Mouse (Mus musculus) ES-E14 (cell line): ENCODE measurements at regions not wholly inside any gene's neighbourhood (a gene's known extent, or its start where the extent isn't known, plus 50 kb on each side); places are given as distances from the start of the nearest gene placed in this dataset.

Source experiments
- DNase-seq: peaks from one replicate; pipeline ENCODE4 v3.0.0-alpha.2; 2013; ENCODE audit warnings: low read depth, low spot score
- H3K27ac ChIP-seq: 2 replicates; pipeline ENCODE4 v1.5.1; 2012; ENCODE audit warnings: low read depth, mild to moderate bottlenecking, low read length, moderate library complexity, mixed read lengths; ENCODE audit not compliant: poor library complexity, insufficient read depth, severe bottlenecking
- H3K36me3 ChIP-seq: 2 replicates; pipeline ENCODE4 v1.6.1; 2012; ENCODE audit warnings: mild to moderate bottlenecking, low read length, moderate library complexity, mixed read lengths; ENCODE audit not compliant: control insufficient read depth, poor library complexity, insufficient read depth, severe bottlenecking
- H3K4me1 ChIP-seq, 2 experiments: fragments of 150-350 bp in 1 of 2; sonication (generic) in 1 of 2; 2 replicates each; pipeline ENCODE4 v1.6.1; 2012; ENCODE audit warnings: low read length in 2 of 2, mild to moderate bottlenecking in 1 of 2, mixed read lengths in 1 of 2; ENCODE audit not compliant: control insufficient read depth in 2 of 2, insufficient read depth in 2 of 2, poor library complexity in 1 of 2
- H3K4me3 ChIP-seq, 2 experiments: fragments of 150-350 bp in 1 of 2; sonication (generic) in 1 of 2; 2 replicates each; pipeline ENCODE4 v1.5.1; 2012; ENCODE audit warnings: low read length in 2 of 2, low read depth in 1 of 2, mild to moderate bottlenecking in 1 of 2, mixed read lengths in 1 of 2; ENCODE audit not compliant: insufficient read depth in 1 of 2, poor library complexity in 1 of 2, severe bottlenecking in 1 of 2
- H3K9ac ChIP-seq: 2 replicates; pipeline ENCODE4 v1.6.1; 2012; ENCODE audit warnings: low read depth, mild to moderate bottlenecking, low read length, mixed read lengths; ENCODE audit not compliant: poor library complexity, insufficient read depth, severe bottlenecking
- H3K9me3 ChIP-seq: fragments of 150-350 bp; sonication (generic); 2 replicates; pipeline ENCODE4 v1.6.1; 2012; ENCODE audit warnings: low read depth, mild to moderate bottlenecking, low read length; ENCODE audit not compliant: control insufficient read depth, insufficient read depth
- CHD2 ChIP-seq: IDR thresholded peaks from 2 replicates; pipeline ENCODE4 v1.6.1; 2014; ENCODE audit warnings: mild to moderate bottlenecking, low read depth, low read length, inconsistent platforms
- HCFC1 ChIP-seq: IDR thresholded peaks from 2 replicates; pipeline ENCODE4 v1.6.1; 2012; ENCODE audit warnings: low read length, inconsistent platforms, borderline replicate concordance; ENCODE audit not compliant: insufficient read depth
- MAFK ChIP-seq: IDR thresholded peaks from 2 replicates; pipeline ENCODE4 v1.6.1; 2014; ENCODE audit warnings: mild to moderate bottlenecking, low read depth, low read length, inconsistent platforms; ENCODE audit not compliant: insufficient read depth
- ZC3H11A ChIP-seq: IDR thresholded peaks from 2 replicates; pipeline ENCODE4 v1.6.1; 2012; ENCODE audit warnings: low read depth, mild to moderate bottlenecking, inconsistent platforms, low read length, borderline replicate concordance
- ZNF384 ChIP-seq: IDR thresholded peaks from 2 replicates; pipeline ENCODE4 v1.6.1; 2012; ENCODE audit warnings: low read depth, low read length, inconsistent platforms
- in situ Hi-C, 2 experiments: fragments of 600-800 bp; cut with MboI; formaldehyde crosslinking; loops; one replicate each; pipeline ENCODE4 v1.15.1; 2025; ENCODE audit warnings: low sequenced_read_pairs in 2 of 2, inconsistent platforms in 1 of 2; ENCODE audit not compliant: unreplicated experiment in 2 of 2

- H3K9ac ChIP-seq = no peak overlapping the region
- no peaks in the 10 kb centered on the region for H3K9me3 ChIP-seq
- no peak overlapping the region for H3K4me3 ChIP-seq
- no peaks in the 10 kb centered on the region for H3K36me3 ChIP-seq
- in situ Hi-C loops = no loop called here
- H3K4me1 ChIP-seq = no peaks in the 10 kb centered on the region
- DNase-seq = no peak
- no peak overlapping the region for H3K27ac ChIP-seq
- TF ChIP-seq ZNF384 (no peak), CHD2 (no peak), HCFC1 (no peak), MAFK (no peak), ZC3H11A (no peak)
Observed at GRCm38 (mm10) chr4:103455458-103455857, 141.8 kb downstream of the Oma1 start.

- peak; percentile 40 for DNase-seq
Observed at GRCm38 (mm10) chr4:103466019-103466589, 152.5 kb downstream of the Oma1 start.

GRCm38 (mm10) chr4:103475596-103475995 lies 143.6 kb upstream of the Dab1 start:
- in situ Hi-C loops = no loop called here
- H3K4me3 ChIP-seq = no peak overlapping the region
- H3K9ac ChIP-seq = no peak overlapping the region
- H3K27ac ChIP-seq = no peak overlapping the region
- H3K9me3 ChIP-seq = no peaks in the 10 kb centered on the region
- no peak for DNase-seq
- no peaks in the 10 kb centered on the region for H3K36me3 ChIP-seq
- H3K4me1 ChIP-seq = no peaks in the 10 kb centered on the region
- no peak for TF ChIP-seq ZNF384
- no peak for TF ChIP-seq MAFK
- no peak for TF ChIP-seq CHD2
- no peak for TF ChIP-seq ZC3H11A
- no peak for TF ChIP-seq HCFC1

More at GRCm38 (mm10) chr4:103466019-103466589, 152.5 kb downstream of the Oma1 start:
- Histone ChIP-seq H3K36me3 (no peaks in the 10 kb centered on the region), H3K27ac (no peak overlapping the region), H3K4me1 (no peaks in the 10 kb centered on the region), H3K9ac (no peak overlapping the region), H3K9me3 (0 out of 2 replicates have a peak, but pooled peaks cover 2% of the 10 kb centered on the region), H3K4me3 (no peak overlapping the region)
- TF ChIP-seq MAFK (no peak), ZNF384 (no peak), ZC3H11A (no peak), HCFC1 (no peak), CHD2 (no peak)
- in situ Hi-C loops = no loop called here

DNA sequence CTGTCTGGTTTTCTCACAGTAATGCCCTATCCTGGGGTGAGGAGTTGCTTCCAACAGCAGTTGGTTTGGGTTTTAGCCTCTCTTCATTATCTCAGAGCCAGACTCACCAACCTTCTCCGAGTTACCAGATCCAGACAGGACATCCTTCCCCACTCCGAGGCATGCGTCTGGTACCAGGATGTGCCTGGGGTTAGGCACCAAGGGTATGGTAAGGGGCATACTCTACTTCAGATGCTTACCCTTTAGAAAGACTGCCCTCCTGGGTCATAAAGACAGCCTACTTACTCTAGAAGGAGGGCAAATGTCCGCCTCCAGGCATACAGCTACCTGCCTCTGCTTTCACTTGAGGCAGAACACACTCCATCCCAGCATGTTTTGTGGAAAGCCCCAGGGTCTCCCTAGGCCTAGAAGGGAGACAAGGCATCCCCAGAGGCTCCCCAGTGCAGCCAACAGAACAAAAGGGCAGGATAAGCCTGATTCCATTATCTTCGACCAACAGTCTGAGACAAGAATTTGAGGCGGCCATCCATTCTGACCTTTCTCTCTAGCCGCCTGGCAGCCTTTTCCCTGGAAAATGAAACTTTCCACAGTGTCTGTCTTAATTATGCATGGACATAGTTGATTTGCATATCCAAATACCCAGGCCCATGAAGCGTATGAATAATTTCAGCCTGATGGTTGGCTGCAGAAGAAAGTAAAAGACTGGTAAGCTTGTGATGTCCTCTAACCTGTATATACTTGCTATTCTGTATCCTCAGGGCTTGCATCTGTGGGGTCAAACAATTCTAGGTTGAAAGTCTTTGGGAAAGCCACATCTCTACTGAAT lies 132.8 kb upstream of the Dab1 start:
- H3K4me3 ChIP-seq = no peak overlapping the region
- H3K4me1 ChIP-seq = no peaks in the 10 kb centered on the region
- H3K36me3 ChIP-seq = no peaks in the 10 kb centered on the region
- DNase-seq = no peak
- H3K9ac ChIP-seq = no peak overlapping the region
- in situ Hi-C loops = no loop called here
- H3K9me3 ChIP-seq = no peaks in the 10 kb centered on the region
- no peak overlapping the region for H3K27ac ChIP-seq
- TF ChIP-seq HCFC1 (no peak), ZC3H11A (no peak), MAFK (no peak), ZNF384 (no peak), CHD2 (no peak)
